Mouse (Mus musculus) gastrocnemius, postnatal 36 days (tissue): ENCODE data around the gene Gm20518. TPM values are rescaled to one million over a fixed set of nuclear protein-coding genes. Genes with fewer than 3 reads are reported as not detected.
A peak's percentile ranks its signal among the peaks of the same experiment; 100 is the strongest.

ENCODE experiments used
- DNase-seq, 2 experiments: peaks; one replicate each; pipeline ENCODE4 v3.0.0; 2022
- intact Hi-C: fragments of 180-260 bp; cut with DNase I; formaldehyde crosslinking; loops from one replicate; pipeline ENCODE4 v1.15.1; 2025
- total RNA-seq, 2 experiments: library from RNA; stranded (reverse); gene quantifications; 2 replicates each; pipeline ENCODE4 v1.2.3; 2021

Gene Gm20518
- total RNA-seq, 2 experiments from 2014 or later: 0.20 TPM

- no peak for DNase-seq
- intact Hi-C loops: loop anchor here (5.0 kb wide), 1 partner anchor 67 kb away; no protein-coding TSS in a partner anchor
These were observed 42.5 kb downstream of the Gm20518 start for GRCm38 (mm10) chr16:17848928-17849327.

DNA sequence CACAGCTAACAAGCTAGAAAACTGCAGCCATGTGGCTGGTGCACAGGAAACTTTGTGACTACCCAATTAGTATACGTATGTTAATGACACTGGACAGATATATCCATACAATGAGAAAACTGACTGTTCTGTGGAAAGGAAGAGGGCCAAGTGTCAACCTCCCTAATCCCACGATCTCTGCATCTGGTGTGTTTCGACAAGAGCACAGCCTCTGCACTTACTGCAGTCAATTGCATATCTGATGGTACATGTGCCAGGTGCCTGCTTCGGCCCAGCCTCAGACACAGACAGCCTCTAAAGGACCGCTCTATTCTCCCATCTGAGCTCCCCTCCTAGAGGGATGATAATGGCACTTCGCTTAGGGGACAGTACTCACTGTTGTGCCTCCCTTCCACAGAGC lies 43.0 kb downstream of the Gm20518 start:
- intact Hi-C loops: loop anchor here (5.0 kb wide), 1 partner anchor 66 kb away; no protein-coding TSS in a partner anchor
- no peak for DNase-seq

GRCm38 (mm10) chr16:17843701-17844365 lies 47.6 kb downstream of the Gm20518 start:
- intact Hi-C loops: no loop called here

DNA sequence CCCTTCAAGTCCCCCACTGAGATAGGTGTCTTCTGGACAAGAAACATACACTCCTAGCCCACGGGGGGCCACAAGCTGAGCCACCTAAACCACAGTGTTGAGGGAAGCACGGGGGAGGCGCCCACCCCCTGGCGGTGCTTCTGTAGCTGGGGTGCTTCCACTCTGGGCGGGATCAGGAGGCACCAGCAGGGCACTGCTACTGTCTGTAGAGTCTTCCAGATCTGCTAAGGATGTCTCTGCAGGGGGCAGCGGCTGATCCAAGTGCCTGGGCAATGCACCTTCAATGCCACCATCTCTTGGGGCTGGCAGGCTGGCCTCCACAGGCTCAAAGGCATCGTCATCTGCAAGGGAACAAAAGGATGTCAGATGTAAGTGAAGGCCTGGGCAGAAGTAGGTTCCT lies 49.0 kb downstream of the Gm20518 start:
- intact Hi-C loops: no loop called here

More at GRCm38 (mm10) chr16:17843701-17844365, 47.6 kb downstream of the Gm20518 start:
- DNase-seq: no peak

GRCm38 (mm10) chr16:17839976-17840375 lies 51.5 kb downstream of the Gm20518 start:
- DNase-seq: peak; percentile 35 to 39

More for the DNA sequence above, 49.0 kb downstream of the Gm20518 start:
- no peak for DNase-seq

GRCm38 (mm10) chr16:17838051-17838450 lies 53.4 kb downstream of the Gm20518 start, which contains the start of gene Car15:
Gene Car15, minus strand, starts transcription at chr16:17838364.
- DNase-seq: no peak
- intact Hi-C loops: no loop called here

More at GRCm38 (mm10) chr16:17839976-17840375, 51.5 kb downstream of the Gm20518 start:
- intact Hi-C loops: no loop called here

DNA sequence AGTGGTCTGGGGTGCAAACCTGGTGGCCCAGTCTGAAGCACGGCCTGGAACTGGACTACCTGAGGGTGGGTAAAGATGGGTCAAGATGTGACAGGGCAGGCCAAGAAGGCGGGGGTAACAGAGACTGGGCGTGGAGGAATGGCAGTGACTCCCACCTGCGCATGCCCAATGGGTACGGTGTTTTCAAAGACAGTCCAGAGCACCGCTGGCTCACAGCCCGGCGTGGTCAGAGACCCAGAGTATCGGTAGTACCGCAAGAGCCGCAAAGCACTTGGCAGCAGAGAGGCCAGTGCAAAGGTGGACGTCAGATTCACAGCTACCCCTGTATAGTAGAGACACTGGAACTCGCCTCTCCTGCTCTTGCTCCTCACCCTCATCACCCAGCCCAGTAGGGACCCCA lies 56.0 kb downstream of the Gm20518 start:
- intact Hi-C loops: no loop called here
- no peak for DNase-seq

- intact Hi-C loops: no loop called here
- DNase-seq: no peak
These were observed 56.9 kb downstream of the Gm20518 start for GRCm38 (mm10) chr16:17834543-17834942.

- intact Hi-C loops: no loop called here
- DNase-seq: no peak
These were observed 57.6 kb downstream of the Gm20518 start for GRCm38 (mm10) chr16:17833681-17834399.

DNA sequence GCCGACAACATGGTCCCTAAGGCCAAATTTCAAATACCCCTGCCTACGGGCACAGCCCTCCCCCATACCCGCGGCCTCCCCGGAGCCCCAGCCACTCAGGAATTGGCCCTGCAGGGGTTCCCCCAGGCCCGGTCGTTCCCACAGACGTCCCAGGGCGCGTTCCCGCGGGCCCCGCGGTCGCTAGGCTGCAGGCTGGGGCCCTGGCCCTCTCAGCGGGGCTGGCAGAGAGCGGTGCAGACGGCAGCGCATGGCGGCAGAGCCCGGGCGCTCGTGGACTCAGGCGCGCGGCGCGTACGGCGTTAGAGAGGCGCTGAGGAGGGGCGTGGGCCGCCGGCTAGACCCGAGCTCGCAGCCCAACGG lies 58.2 kb downstream of the Gm20518 start:
- intact Hi-C loops: no loop called here
- no peak for DNase-seq

GRCm38 (mm10) chr16:17832821-17833220 lies 58.6 kb downstream of the Gm20518 start, which contains the start of gene B830017H08Rik:
Gene B830017H08Rik, plus strand, starts transcription at chr16:17833121.
- intact Hi-C loops: no loop called here
- no peak for DNase-seq

- intact Hi-C loops: no loop called here
These were observed 59.7 kb downstream of the Gm20518 start for GRCm38 (mm10) chr16:17831781-17832180.

DNA sequence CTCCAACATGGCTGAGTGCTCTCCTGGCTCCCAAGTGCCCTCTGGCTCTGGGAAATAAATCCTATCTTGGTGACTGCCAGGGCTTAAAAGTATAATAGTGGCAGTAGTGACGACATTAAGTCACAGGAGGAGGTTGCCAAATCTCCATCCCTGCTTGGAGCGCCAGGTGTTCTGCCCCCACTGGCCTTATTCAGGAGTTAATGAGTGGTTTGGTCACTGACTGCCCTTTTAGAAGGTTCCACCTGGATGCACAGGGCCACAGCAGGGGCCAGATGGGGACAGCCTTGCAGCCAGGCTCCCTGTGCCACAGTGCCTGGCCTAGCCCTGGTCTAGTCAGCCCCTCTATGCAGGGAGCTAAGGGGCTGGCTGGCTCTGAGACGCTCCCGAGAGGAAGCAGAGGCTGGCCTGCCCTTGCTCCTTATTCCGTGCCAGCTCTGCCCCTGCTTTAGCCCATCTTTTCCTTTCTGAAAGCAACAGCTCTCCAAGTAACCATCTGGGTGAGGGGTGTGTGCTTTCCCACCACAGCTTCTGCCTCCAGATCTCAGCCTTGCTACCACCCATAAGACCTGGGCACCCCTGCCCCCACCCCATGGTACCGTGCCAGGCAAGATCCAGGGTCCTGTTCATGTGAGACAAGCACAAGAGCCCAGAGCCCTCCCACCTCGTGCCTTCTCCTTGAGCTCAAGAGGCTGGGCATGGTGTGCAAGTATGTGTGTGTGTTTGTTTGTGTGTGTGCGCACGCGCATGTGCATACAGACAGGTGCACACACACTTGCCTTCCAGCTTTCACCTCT lies 60.9 kb downstream of the Gm20518 start:
- DNase-seq: no peak
- intact Hi-C loops: no loop called here

More at GRCm38 (mm10) chr16:17831781-17832180, 59.7 kb downstream of the Gm20518 start:
- no peak for DNase-seq

DNA sequence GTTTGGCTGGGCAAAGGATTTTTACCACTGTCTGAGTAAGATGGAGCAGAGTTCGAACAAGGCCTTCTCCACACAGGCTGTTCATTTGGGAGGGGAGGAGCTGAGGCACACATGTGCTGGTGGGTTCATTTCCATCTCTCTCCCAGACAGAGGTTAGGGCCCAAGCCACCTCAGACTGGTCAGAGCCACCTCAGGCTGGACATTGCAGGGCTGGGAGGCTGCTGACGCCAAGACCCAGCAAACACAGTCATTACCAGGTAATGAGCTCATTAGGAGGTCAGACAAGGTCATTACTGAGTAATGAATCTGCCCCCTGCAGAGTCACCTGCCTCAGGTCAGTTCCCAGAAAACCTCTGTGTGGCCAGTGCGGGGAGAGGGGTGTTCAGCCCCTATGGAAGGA lies 62.6 kb downstream of the Gm20518 start:
- intact Hi-C loops: no loop called here
- DNase-seq: no peak

DNA sequence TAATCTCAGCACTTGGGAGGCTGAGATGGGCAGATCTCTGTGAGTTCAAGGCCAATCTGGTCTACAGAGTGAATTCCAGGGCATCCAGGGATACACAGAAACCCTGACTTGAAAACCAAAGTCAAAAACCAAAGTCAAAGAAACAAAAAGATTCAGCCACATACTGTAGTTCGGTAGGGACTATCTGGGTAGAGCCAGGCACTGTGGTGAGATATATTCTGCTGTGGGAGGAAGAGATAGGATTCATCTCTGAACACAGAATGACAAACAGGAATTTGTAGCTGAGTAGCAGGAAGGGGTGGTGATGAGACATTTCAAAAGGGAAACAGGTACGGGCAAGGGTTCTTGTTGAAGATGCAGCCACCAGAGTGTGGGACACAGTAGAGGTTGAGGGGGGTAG lies 63.2 kb downstream of the Gm20518 start:
- DNase-seq: no peak
- intact Hi-C loops: no loop called here

DNA sequence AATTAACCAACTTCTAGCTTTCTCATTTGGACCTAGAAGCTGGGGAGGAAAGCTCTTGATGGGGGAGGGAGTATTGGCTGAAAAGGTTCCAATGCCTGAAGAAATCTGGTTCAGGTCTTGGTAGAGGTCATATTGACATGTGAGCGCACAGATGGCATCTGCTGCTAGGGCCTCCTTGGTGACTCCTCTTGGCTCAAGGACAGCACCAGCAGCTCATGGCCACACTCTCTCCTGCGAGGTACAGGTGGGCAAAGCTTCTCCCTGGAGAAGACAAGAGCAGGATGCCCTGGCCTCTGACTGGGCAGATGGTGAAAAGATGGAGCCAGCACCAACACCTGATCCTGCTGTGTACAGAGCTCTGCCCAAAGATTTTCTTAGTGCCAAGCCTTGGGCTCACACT lies 65.0 kb downstream of the Gm20518 start:
- intact Hi-C loops: no loop called here
- DNase-seq: no peak

DNA sequence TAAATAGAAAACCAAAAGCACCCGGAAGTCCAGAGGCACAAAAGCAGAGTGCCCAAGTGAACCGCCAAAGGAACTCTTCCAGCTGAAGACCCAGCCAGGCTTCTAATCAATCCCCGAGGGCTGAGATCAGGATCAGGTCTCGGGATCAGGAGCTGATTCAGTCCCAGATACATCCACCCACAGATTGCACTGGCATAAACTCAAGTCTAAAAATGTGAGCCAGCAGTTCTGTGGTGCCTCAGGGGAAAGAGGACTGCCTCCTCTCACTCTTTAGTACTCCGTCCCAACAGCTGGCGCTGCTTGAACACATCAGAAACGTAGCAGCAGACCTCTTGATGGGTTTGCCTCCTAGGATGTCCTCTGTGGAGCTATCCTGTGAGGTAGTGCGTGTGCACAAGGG lies 74.9 kb downstream of the Gm20518 start:
- no peak for DNase-seq
- intact Hi-C loops: no loop called here

DNA sequence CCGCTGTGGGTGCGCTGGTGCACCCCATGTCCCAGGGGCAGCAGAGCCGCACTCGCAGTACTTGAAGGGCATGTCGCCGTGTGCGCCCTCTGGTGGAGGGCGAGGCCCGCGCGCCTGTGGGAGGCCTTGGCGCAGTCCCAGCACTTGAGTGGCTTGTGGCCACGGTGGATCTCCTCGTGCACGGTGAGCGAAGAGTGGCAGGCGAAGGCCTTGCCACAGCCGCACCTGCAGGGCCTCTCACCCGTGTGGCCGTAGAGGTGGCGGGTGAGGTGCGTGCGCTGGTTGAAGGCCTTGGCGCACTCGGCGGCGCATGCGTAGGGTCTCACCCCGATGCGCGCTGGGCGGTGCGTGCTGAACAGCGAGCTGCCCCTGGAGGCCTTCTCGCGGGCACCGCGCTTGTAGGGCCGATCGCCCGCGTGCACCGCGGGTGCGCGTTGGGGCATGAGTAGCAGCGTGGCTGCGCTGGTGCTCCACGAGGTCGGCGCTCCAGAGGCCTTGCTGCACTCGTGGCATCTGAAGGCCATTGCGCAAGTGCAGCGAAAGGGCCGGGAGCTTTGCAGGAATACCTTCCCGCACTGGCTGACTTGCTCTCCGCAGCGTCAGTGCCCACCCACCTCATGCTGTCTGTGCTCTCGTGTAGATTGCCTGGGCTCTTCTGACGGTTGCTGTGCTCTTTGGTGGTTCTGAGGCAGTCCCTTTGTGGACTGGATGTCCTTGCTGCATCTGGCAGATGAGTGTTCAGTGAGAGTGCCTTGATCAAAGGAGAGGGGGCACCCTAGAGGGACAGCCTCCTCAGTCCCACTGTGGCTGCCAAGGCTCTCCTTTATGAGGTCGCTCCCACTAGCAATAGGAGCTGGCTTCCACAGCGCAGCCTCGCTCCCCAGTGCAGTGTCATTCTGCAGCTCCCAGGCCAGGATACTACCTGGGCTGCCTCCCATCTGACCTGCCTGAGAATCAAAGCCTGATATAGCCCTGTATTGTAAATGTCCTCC lies 75.8 kb downstream of the Gm20518 start:
- peak; percentile 44 to 67 for DNase-seq
- intact Hi-C loops: no loop called here

DNA sequence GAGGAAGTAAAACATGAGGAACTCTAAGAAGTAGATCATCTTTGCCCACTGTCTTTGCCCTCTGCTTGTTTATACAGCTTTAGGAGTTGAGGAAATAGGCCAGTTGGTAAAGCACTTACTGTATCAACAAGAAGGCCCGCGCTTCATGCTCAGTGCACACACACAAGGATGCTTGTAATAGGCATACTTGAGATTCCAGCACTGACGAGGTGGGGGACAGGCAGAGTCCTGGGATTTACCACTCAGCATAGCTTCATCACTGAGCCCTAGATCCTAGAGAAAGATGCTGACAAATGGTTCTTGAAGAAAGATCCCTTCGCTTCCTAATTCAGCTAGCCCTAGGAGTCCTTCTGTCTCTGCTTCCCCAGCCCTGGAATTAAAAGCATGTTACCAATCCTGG lies 78.3 kb downstream of the Gm20518 start:
- DNase-seq: no peak
- intact Hi-C loops: loop anchor here (2.0 kb wide), 1 partner anchor 68 kb away; no protein-coding TSS in a partner anchor

DNA sequence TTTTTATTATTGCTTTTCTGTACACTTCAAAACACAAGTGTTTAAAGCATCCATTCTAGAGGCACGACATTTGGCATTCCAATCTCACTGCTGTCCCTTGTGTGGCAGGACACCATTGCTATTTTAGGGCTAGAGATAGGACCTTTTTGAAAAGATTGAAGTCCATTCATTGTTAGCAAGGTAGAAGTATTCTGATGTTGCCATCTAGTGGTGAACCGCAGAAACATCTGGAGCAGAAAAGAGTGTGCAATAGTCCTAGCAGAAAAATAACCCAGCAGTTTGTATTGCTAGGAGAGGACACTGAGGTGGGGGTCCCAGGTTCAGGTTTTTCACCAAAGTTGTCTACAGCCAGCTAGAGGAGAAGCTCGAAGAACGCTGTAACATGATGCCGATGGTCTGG lies 79.4 kb downstream of the Gm20518 start:
- intact Hi-C loops: loop anchor here (2.0 kb wide), 1 partner anchor 67 kb away; no protein-coding TSS in a partner anchor
- no peak for DNase-seq
